Mouse (Mus musculus) thymus, adult 2 months (tissue): ENCODE measurements around the gene Lrrc58.

Source experiments
- CTCF ChIP-seq: fragments of 200-500 bp; IDR thresholded peaks from 2 replicates; pipeline ENCODE4 v1.5.1; 2012; ENCODE audit warnings: mild to moderate bottlenecking, control low read depth, low read length, moderate library complexity, borderline replicate concordance; ENCODE audit not compliant: control insufficient read depth, poor library complexity, insufficient read depth; ENCODE audit errors: extremely low read depth
- POLR2A ChIP-seq: fragments of 200-500 bp; IDR thresholded peaks from 2 replicates; pipeline ENCODE4 v1.6.1; 2012; ENCODE audit warnings: mild to moderate bottlenecking, low read length, control low read depth, moderate library complexity; ENCODE audit not compliant: control insufficient read depth, poor library complexity, insufficient read depth; ENCODE audit errors: extremely low read depth

GRCm38 (mm10) chr16:37851366-37851765 is 16.8 kb upstream of the Lrrc58 start:
- no peak for TF ChIP-seq CTCF
- TF ChIP-seq POLR2A: no peak
